Mouse (Mus musculus) MEL-GATA-1-ER (cell line): ENCODE measurements around the gene Gp9.

Experiments used
- DNase-seq: peaks from one replicate; pipeline ENCODE4 v3.0.0-alpha.2; 2012; ENCODE audit warnings: low read depth; ENCODE audit errors: extremely low read depth

Gp9 gene

DNA sequence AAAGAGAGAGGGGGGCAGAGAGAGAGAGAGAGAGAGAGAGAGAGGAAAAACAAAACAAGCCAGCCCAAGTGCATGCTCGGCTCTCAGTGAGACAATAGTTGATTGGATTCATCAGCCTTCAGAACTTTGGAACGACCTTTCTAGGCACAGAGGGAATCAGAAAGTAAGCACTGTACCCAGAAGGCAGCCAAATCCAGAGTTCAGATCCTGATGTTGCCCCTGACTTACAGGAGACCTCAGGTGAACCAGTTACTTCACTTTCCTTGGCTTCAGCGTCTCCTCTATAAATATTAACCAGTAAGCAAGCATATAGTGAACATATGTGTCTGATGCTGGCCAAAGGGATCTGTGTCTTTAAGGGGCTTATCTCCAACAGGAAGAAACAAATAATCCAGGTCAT lies 30.6 kb downstream of the Gp9 start:
- DNase-seq, result no peak

GRCm38 (mm10) chr6:87809144-87809543 lies 31.3 kb downstream of the Gp9 start:
- DNase-seq, result no peak

GRCm38 (mm10) chr6:87809651-87810161 lies 31.8 kb downstream of the Gp9 start:
- no peak for DNase-seq

DNA sequence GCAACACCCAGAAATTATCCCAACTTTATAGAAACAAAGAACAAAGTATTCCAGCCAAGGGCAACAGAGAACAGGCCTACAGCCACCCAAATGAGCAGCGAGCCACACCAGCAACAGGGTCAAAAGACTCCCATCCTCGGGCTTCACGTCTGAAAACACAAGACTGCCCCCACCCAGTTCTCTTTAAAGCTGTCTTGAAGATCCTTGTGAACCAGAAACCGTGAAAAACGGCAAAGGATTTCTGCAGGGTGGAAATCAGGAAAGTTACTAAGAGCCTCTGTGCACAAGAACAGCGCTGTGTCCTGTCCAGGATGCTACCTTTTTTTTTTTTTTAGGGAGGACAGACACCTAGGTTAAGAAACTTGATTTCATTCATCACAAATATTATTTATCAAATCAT lies 32.4 kb downstream of the Gp9 start:
- no peak for DNase-seq

DNA sequence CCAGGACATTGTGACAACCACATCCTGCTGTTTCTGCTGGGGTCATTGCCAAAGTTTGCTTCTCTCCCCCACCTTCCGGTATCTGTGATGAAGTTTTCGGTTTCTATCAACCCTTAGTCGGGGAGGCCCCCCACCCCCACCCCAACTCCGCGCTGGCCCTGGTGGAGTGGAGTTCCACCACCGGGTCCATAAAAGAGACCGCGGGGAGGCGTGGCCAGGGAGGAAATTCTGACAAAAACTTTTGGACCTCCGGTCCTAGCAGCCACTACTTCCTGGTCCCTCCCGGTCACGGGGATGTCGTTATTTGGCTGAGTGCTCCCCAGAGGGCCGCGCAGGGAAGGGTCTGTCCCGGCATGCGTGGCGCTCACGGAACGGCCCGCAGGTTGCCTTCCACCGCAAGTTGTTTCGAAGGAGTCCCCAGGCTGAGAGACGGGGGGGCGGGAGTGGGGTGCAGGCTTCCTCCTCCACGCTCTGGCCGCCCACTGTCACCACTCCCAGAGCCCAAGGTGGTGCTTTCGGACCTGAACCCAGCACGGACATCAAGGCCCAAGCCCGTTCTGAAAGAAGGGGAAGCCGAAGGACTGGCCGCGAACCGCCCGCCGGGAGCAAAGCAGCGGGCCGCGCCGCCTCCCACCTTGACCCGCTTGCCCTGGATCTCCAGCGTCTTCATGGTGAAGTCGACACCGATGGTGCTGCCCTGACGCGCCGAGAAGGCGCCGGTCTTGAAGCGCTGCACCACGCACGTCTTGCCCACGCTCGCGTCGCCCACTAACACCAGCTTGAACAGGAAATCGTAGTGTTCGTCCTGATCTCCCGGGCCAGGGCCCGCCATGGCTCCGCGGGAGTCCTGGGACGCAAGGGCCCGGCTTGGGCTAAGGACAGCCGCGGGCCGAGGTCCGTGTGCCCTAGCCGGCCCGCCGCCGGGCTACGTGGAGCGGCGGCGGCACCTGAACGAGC lies 33.1 kb downstream of the Gp9 start:
- DNase-seq, result no peak

DNA sequence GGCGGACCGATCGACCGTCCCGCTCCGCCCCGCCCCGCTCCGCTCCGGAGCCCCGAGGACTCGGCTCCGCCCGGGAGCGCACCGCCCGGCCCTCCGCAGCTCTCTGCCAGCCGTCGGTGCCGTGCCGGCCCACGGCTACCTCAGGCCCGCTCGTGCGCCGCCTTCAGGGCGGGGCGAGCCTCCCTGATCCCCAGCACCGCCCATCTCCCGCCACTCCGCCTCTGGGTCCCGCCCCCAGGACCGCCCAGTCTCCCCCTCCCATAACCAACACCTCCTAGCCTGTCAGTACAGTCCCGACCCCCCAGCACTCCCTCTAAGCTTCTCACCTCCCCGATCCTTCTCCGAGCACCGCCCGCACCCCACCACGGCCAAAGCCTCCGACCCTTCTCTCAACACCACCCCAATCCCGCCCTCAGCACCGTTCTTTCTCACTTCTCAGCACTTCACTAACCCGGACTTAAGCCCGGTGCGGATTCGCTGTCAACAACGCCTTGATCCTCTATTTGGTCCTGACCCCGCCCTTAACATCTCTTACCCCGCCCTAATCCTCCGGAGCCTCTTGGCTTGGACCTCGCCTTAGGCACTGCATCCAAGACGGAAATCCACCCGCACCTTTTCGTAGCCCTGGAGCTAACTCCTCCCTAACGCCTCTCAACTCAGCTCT lies 33.9 kb downstream of the Gp9 start, which contains the start of gene Rab43:
TSS of gene Rab43 (minus strand) at position 490 of the 664 bp plus-strand sequence.
- peak; percentile 80 for DNase-seq

- DNase-seq, result no peak
Measured at GRCm38 (mm10) chr6:87812656-87813055, 34.8 kb downstream of the Gp9 start.

GRCm38 (mm10) chr6:87814486-87814885 lies 36.6 kb downstream of the Gp9 start:
- no peak for DNase-seq

DNA sequence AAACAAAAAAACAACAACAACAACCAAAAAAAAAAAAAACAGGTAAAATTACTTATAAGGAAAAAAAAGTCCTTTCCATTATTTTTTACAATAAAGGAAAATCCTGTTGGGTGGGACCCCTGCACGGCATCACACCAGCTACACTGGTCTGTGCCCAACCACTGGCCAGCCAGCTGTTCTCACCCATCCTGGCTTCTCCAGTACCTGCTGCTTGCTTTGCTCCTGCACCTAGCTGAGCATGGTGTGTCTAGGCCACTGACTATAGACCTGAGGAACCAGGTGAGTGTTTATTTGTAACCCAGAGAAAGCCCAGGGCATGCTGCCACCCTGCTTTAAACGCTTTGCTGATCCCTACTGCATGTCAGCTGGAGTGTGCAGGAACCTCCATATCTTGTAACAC lies 42.5 kb downstream of the Gp9 start:
- DNase-seq, result no peak
